Mouse (Mus musculus) retina, postnatal 1 day (tissue): ENCODE measurements around the gene Glis3.

ENCODE experiments used
- DNase-seq: peaks from one replicate; pipeline ENCODE4 v3.0.0-alpha.2; 2012

Gene Glis3

DNA sequence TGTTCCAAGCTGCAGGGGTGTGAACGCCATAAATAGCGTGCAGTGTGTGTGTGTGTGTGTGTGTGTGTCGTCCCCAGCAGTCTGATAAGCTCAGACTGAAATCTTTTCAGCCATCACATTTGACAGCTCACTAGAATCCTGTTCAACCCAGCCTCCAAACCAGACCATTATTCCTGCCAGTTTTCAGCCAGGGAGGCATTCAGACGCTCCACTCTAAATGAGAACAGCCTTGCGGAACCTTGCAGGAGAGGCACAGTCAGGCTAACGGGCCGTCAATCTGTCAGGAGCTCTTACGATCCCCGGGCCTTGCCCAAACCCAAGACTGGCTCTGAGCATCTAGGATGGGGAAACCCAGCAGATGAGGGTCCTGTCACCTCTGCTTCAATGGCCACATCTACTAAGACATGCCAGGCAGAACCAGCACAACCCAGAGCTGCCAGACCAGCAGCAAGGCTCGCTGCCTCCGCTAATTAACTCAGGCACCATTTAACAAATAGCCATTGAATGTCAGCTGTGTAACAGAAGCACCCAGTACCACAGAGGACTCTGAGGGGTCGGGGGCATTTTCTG, 226.8 kb downstream of the Glis3 start:
- peak; percentile 66 for DNase-seq

DNA sequence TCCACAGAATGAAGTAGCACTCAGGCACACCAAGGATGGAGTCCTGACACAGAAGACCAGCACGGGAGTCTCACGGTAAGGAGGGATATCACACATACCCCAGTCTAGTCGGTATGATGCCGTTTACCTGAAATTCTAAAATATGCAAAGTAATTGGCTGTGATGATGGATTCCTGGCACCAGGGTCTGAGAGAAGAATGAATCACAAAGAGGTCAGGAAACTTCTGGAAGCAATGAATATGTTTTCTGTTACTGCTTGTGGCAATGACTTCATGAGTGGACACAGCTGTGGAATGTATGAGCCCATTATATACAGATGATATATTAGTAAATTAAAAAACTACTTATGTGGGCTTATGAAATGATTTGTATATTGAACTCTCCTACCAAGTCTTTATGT, 231.1 kb downstream of the Glis3 start:
- no peak for DNase-seq

DNA sequence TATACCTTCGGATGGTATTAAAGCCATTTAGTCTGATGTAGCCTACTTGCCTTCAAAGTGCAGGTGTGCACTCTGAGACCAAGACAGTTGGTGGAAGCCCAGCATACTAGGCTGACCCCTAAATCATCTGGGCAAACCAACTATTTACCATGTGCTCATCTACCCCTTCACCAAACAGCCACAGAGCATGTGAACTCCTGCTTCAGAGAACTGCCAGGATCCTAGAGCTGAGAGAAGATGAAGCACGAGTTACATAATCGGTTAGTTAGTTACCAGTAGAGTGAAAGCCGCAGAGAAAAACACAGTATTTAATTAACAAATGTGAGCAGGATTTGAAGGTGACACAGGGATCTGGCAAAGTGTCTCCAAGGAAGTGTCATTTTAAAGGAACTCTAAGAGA, 237.7 kb downstream of the Glis3 start:
- no peak for DNase-seq

DNA sequence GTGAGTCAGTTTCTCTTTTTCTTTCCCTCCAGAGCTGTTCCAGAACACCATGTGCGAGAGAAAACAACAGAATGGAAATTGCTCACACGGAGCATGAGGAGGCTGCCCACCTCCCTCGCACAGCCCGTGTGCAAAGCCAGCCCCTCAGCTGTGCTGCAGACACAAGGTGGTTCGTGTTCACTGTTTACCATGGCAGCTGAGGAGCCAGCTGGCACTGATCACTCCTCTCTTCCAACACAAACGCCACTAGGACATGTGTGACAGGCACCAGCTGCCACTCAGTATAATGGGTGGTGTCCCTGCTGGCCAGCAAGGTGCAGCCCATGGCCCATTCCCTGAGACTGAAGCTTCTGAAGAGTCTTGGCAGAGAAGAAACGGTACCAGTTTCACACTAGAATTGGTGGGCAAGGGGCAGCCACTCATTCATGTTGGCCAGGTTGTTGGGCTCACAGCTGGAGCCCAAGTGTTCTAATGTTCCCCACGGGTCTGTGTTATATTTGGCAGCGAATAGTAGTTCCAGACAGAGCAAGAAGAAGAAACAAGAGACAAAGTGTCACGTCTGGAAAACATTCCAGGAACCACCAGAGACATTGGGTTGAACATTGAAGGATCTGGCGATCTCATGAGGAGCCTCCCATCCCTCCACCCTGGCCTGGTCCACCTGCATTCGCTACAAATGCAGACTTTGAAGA, 243.3 kb downstream of the Glis3 start:
- DNase-seq = no peak

DNA sequence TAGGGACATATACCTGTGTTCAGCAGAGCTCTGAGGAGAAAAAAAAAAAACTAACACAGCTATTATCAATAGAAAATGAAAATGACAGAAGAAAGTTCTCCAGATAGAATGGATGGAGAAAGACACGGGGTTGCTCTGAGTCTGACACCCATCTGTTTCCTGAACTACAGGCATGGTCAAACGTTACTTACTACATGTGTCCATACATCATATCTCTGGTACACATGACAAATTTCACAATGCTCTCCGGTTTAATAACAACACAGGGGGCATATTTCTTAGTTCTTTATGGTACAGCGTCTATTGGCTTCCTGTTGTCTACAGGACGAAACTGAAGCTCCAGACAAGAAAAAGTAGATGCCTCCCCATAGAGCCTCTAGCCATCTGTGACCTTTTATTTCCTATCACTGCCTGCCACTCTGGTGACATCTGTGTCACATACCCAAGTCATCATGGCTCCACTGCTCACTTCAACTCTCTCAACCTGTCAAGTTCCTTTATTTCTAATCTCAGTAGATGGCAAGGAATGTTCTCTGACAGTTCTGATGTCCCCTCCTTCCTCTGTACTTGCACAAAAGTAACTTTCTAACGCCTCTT, 251.6 kb downstream of the Glis3 start:
- DNase-seq = peak; percentile 31

DNA sequence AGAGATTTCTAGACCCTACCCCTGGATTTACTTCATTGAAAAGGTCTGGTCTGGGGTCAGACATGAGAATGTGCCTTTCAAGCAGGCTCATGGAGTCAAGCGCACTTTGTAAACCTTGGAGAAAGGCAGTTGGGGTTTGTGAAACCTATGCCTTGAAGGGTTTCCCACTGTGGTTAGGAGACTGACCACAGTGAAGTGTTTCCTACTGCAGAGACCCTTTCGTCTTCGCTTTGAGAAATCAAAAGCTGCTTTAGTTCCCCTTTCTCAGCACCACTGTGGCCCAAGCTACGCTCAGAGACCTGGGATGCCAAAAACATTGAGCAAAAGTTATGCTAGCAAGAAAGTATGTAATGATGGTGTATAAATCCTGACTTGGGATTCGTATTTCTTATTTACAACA, 255.7 kb downstream of the Glis3 start:
- no peak for DNase-seq

DNA sequence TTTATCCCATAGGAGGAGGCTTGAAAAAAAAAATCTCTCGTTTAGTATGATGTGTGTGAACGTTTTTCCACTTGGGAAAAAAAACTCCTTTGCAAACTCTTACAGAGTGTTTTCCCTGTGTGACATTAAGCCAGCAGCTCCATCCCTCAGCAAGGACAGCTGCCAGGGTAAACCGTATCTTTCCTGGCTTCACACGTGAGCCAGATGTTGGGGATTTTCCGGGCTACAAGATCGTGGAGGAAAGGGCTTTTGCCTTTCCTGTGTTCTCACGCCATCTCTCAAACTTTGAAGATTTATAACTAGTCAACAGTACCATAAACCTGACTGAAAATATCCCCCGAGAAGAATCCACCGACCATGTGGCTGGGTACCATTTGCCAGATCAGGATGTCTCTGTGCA, 256.9 kb downstream of the Glis3 start:
- no peak for DNase-seq

DNA sequence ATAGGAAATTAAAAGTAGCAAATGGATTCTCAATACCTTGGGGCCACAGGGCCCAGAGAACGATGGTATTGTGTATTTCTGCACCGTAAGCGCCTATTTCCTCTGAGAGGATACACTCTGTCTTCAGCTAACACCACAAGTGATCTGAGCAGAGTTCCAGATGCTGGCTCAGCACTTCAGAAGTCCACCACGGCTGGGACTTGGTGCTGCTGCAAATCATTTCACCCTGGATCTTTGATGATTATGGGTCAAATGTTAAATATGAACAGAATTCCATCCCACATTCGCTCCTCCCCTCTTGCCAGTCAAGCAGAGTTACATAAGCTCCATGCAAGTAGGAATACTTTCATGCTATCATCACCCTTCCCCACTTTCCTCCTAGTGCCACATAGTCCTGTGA, 263.8 kb downstream of the Glis3 start:
- DNase-seq = no peak

DNA sequence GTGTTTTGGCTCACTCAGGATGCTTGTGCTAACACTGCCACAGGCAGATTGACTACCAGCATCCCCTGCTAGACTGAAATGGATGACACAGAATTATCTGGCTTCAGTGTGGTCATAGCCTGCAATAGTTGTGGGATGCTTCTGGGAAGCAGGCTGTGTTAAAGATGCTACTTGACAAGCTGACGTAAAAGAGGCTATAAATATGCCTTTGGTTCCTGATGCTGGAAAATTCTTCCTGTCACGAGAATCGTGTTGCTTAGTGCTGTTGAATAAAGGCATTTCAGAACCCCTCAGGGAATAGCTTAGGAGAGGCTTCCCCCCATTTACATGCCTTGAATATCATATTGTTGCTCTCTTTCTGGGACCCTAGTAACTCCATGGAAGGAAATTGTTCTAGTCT, 271.1 kb downstream of the Glis3 start:
- DNase-seq = no peak

DNA sequence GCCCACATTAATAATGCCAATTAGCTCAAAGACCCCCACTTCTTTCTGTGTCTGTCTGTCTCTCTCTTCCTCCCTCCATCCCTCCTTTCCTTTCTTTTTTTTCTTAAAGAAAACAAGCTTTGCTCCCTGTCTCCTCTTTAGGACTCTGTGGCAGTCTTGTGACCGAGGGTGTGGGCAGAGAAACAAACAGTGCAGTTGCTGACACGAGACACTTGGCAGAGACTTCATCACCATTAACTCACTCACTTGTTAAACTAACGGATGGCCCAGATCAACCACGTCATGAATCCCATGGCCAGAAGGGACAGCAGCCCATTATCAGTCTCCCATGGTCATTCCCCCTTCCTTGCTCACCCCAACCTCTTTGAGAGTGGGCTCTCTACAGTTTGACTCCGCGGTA, 276.9 kb downstream of the Glis3 start:
- DNase-seq = no peak

DNA sequence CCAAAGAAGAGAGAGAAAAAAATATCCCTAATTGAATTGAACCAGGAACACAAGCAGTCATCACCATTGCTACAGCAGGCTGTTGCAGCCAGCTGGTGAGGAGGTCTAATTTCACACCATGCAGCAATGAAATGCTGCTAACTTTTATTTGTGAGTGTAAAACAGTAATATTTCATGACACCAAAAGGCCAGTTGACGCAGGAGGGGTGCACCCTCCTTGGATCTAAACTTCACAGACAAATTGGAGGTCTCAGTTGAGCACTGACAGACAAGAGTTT, 284.4 kb downstream of the Glis3 start:
- no peak for DNase-seq

DNA sequence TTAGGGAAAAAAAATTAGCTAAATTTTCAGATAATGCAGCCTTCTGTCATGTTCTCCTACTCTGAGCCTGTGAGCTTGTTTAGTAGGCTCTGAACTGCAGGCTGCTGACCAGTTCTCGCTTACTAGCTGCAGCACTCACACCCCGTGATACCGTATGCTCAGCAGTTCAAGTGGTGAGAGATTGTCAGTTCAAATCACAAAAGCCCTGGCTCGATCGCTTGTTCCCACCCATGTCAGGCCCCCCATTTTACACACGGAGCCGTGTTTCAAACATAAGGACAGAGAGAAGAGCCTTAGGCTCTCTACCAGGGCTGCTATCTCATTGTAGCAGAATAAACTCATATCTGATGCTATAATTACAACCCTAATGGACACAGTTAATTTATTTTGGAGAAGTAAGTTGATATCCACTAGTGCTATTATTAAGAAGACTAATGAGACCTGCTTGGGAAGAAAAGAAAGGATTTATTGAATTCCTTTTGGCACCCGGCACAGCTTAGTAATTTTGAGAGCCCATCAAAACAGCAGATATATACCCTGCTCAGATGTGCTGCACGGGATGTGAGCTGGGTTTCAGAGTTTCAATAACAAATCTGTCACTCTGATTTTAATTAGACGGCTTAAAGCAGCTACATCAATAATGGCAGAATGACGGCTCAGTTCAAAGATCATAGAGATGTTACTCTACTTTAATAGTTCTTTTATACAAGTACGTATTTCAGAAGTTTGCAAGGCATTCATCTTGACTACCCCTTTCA, 284.9 kb downstream of the Glis3 start:
- DNase-seq = peak; percentile 59

DNA sequence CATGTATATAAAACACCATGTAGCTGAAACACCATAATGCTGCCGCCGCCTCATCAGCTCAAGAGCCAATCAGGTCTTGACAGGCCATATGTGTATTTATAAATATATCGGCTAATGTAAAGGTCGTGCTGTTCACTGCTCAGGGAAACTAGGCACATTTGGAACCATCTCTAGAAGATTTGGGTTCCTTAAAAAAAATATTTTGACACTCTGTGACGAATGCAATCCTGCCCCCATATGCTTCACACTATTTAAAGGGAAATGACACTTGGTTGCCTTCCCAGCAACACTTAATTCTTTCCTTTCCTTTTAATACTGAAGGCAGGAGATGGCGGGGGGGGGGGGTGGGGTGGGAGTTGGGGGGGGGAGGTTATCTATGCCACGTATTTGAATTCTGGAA, 286.1 kb downstream of the Glis3 start:
- no peak for DNase-seq

DNA sequence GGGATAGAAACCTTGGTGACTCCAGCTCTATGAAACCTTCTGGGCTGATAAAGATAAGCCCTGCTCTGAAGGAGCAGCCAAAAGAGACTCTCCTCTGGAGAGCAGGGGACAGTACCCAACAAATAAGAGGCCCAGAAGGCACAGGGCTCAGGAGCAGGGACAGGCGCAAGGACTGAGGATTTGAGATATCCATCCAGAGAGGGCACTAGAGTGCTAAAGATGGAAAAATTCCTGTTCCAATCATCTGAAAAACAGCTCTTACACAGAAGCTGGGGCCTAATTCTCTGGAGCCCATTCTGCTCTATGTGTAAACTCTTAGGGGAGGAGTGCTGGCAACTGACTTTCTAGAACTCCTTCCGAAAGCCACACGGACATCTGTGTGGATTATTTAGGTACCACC, 287.0 kb downstream of the Glis3 start:
- DNase-seq = no peak

DNA sequence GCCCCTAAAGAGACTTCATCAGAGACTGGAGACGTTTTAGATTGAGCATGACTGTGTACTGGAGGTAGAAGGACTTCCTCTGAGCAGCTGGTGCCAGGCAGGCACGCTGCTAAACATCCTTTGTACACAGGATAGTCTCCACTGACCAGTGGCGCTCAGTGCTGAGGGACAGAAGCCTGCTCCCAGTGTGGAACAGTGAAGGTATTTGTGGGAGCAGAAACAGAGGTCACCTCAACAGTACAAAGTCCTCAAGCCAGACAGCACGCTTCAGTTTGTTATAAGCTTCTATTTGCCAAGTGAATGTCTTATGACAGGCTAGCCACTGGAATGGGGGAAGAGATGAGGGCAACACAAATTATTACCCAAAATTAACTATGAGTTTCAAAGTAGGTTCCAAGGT, 289.0 kb downstream of the Glis3 start:
- no peak for DNase-seq

DNA sequence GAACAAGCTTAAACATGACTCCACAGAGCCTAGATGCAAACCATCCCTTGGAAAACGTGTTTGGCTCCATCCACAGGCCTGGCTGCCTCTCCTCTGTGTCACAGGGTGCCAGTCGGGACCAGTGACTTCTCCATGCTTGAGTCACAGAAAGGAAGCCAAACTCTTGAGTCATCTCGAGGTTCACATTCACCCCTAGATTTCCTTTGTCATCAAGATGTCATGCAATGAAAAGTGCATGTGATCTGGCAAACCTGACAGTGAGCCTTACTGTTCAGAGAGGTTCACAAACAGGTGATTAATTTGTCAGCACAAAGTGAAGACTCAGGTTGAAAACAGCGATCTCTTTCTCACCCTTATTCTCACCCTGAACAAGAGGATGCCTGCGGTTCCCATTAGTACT, 290.7 kb downstream of the Glis3 start:
- DNase-seq = no peak

DNA sequence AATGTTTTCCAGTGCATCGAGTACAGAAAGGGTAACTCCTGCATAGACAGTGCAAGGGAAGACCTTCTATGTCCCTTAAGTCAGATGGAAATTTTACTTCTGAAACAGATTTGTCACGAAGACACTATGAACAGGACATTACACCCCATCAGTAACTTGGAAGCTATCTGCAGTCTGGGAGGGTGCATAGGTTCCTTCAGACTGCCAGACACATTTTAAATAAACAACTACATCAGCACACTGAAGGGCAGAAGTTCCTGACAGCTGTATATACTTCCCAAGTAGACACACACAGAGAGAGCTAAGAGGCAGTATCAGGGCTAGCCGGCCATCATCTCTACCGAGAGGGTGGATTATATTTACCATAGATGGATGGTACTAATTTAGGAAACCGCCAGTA, 296.5 kb downstream of the Glis3 start:
- no peak for DNase-seq

DNA sequence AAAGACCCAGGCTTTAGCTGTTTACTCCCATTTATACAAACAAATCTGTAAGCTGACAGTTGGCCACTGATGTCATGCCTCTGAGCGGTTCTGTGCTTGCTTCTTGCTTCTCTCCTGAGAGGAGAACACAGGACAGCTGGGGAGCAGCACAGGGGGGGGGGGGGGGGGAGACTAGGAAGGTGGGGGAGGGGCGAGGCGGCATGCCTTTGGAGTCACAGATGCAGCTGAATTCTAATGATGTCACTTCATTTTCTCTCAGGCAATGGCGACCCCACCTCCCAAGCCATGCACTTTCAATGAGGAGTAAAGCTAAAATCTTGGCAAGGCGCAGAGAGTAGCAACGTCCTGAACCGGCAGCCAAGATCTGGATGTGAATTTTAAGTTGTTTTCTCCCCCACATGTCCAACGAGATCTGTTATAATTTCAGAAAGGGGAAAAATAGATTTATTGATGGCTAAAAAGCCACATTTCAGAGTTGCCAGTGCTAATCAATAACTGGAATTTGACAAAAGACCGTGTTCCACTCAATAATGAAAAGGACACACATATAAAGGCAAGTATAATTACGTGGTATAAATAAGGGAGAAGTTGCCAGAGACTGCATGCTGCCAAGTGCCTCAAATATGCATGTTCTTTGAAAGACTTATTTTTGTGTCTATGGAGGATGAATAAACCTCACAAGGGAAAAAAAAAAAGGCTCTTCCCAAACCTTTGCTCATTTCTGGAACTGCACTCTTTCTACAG, 297.5 kb downstream of the Glis3 start:
- peak; percentile 77 for DNase-seq

DNA sequence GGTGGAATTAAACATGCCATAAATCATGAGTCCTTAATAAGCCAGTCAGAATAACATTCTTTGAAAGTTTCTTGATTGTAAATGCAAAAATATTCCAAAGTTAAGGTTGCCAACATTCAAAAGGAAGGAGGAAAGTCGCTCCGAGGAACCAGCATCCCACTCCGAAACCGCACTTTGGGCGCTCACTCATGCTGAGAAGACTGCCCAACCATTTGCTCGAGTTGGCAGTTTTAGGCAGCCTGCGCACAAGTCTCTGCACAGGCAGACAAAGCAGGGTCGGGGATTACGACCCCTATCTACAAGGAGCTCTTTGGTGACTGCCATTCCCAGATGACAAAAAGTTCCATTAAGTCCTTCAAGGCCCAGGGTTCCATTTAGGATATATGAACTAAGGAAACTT, 298.4 kb downstream of the Glis3 start:
- peak; percentile 48 for DNase-seq

DNA sequence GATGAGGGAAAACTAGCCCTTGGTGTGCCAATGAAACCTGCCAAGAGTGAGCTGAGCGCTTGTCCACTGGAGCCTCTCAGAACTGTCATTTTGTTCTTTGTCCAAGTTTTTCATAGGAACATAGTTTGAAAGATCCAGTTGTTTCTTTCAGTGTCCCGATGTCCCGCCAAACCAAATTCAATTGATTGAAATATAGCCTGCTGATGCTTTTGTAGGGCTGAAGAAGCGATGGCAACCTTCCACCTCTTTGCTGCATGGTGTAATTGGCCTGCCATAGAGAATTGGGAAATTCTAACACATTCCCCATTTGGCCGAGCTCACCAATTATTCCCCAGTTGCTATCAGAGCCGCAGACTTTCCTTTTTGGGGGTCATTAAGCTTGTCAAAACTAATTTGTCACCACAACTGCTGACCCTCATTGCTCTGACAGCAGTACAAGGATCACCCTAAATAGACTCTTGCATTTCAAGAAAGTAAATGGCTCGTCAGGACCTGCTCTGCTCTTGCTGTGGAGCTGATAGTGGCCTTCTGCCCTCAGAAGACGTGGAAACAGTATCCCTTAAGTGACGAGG, 299.1 kb downstream of the Glis3 start:
- DNase-seq = peak; percentile 90

DNA sequence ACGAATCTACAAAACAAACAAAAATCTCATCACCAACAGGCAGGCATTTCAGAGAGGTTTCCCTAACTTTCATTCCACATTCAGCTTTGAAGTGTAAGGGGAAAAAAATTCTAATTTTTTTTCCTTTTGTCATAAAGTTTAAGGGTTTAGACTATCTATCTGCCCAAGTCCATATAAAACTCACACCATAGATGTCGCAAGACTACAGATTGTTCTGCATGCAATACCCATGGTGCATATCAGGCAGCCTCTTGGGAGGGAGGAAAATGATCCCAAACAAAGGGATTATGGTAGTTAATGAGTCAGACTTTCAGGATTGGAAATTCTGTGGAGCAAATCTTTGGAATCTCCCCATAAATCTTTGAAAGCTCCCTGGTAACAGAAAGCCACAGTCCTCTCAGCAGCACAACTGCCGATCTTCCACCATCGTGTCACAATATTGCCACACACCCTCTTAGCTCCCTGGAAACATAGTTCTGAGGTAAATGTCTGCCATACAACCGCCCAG, 302.0 kb downstream of the Glis3 start:
- DNase-seq = no peak

DNA sequence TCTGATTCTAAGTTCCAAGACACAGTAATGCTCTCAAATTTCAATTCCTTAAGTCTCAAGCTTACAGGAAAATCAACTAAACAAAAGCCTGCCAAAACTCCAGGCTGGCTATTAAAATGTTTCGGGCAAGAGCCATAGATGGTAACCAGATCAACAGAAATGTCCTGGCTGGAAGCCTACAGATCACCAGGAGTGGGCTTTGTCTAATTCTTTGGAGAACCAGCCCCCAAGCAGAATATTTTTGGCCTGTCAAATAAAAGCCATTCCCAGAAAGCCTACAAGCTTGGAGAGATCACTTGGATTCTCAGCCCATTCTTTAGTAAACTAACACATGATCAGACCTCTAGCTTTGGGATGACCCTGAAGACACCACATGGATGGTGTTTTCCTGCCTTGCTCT, 303.5 kb downstream of the Glis3 start:
- no peak for DNase-seq

DNA sequence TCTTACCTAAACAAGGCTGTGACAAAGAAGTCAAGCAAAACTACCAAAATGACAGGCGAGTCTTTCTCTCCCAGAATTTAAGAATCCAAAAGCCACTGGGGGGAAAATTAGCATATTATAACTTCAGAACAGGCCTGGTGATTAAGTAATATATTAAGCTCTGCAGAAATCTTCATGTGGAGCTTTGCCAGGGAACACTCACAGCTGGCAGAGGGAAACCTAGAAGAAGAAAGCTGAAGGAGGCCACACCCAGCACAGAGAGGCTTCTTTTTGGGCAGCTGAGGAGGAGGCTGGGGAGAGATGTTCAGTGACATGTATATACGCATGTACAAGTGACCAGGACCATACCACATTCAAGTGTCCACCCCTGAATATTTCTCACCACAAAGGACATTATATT, 304.1 kb downstream of the Glis3 start:
- no peak for DNase-seq
